Mouse (Mus musculus) heart, postnatal 0 days (tissue): ENCODE data around the gene Ankrd22. TPM values are rescaled to one million over a fixed set of nuclear protein-coding genes. Genes with fewer than 3 reads are reported as not detected.
A peak's percentile ranks its signal among the peaks of the same experiment; 100 is the strongest.

ENCODE experiments used
- ATAC-seq: fragments of 200-750 bp; cut with Nextera tagmentation; 2 replicates; pipeline ENCODE4 v1.8.0; 2017; ENCODE audit warnings: low read depth, moderate number of reproducible peaks, moderate library complexity; ENCODE audit not compliant: insufficient read depth
- DNase-seq: peaks from one replicate; pipeline ENCODE4 v3.0.0-alpha.2; 2016; ENCODE audit warnings: low spot score
- H3K27ac ChIP-seq: fragments of 300-500 bp; sonication (generic); 2 replicates; pipeline ENCODE4 v1.5.1; 2014; ENCODE audit warnings: low read depth, mild to moderate bottlenecking
- H3K27me3 ChIP-seq: fragments of 300-500 bp; sonication (generic); 2 replicates; pipeline ENCODE4 v1.6.1; 2014; ENCODE audit warnings: low read length, mixed read lengths; ENCODE audit not compliant: control insufficient read depth, insufficient read depth
- H3K36me3 ChIP-seq: fragments of 300-500 bp; sonication (generic); replicated peaks from 2 replicates; pipeline ENCODE4 v1.6.1; 2014; ENCODE audit warnings: low read length, mixed read lengths; ENCODE audit not compliant: control insufficient read depth, insufficient read depth
- H3K4me1 ChIP-seq: fragments of 300-500 bp; sonication (generic); 2 replicates; pipeline ENCODE4 v1.6.1; 2014; ENCODE audit warnings: antibody characterized with exemption; ENCODE audit not compliant: control insufficient read depth, insufficient read depth
- H3K4me2 ChIP-seq: fragments of 300-500 bp; sonication (generic); 2 replicates; pipeline ENCODE4 v1.6.1; 2014; ENCODE audit warnings: low read depth, mild to moderate bottlenecking, low read length, moderate library complexity
- H3K4me3 ChIP-seq: fragments of 300-500 bp; sonication (generic); 2 replicates; pipeline ENCODE4 v1.5.1; 2014; ENCODE audit warnings: low read depth, low read length
- H3K9ac ChIP-seq: fragments of 300-500 bp; sonication (generic); replicated peaks from 2 replicates; pipeline ENCODE4 v1.6.1; 2014; ENCODE audit warnings: low read depth, low read length, mixed read lengths
- H3K9me3 ChIP-seq: fragments of 300-500 bp; sonication (generic); replicated peaks from 2 replicates; pipeline ENCODE4 v1.6.1; 2016; ENCODE audit warnings: low read length; ENCODE audit not compliant: control insufficient read depth
- CTCF ChIP-seq: IDR thresholded peaks from 2 replicates; pipeline ENCODE4 v1.5.1; 2016; ENCODE audit warnings: antibody characterized with exemption, control low read depth, low read depth
- EP300 ChIP-seq: IDR thresholded peaks from 2 replicates; pipeline ENCODE4 v1.6.1; 2016; ENCODE audit warnings: antibody characterized with exemption, low read depth
- WGBS: fragments of 180-500 bp; shearing (Covaris S2); extraction: QIAGEN DNeasy Blood & Tissue Kit; methylation state at CpG from one replicate; pipeline ENCODE4 v1.1.7; 2014; 5-methylcytosine and 5-hydroxymethylcytosine counted together
- polyA plus RNA-seq: library from polyadenylated mRNA; unstranded; fragments of >200 nt; fragmentation: Nextera tagmentation; extraction: Ambion mirVana; gene quantifications from 2 replicates; pipeline ENCODE4 v1.2.1, GENCODE M21; 2015
- total RNA-seq: library from RNA; depleted of rRNA; stranded (reverse); fragments of >200 nt; gene quantifications from 2 replicates; pipeline ENCODE4 v1.2.3, GENCODE M21; 2014; ENCODE audit warnings: low replicate concordance

Ankrd22 gene
- total and polyA plus RNA-seq, 2 experiments from 2014 or later: 0.34 TPM; not detected in 1

GRCm38 (mm10) chr19:34180316-34180715 is 14.5 kb upstream of the Ankrd22 start:
- 68% methylated on average over 2 of the region's 2 CpGs for WGBS

GRCm38 (mm10) chr19:34179136-34179535 is 13.3 kb upstream of the Ankrd22 start:
- H3K4me2 ChIP-seq: no peak overlapping the region
- DNase-seq (no peak), ATAC-seq (no peak)
- no peak overlapping the region for H3K4me3 ChIP-seq
- H3K4me1 ChIP-seq: 0 out of 2 replicates have a peak, but pooled peaks cover 1% of the 10 kb centered on the region
- WGBS: 78% methylated on average over 4 of the region's 4 CpGs
- no peak overlapping the region for H3K9ac ChIP-seq
- TF ChIP-seq CTCF (no peak), EP300 (no peak)
- H3K9me3 ChIP-seq: no peaks in the 10 kb centered on the region
- no peaks in the 10 kb centered on the region for H3K36me3 ChIP-seq
- H3K27ac ChIP-seq: no peak overlapping the region
- H3K27me3 ChIP-seq: no peaks in the 10 kb centered on the region

More at GRCm38 (mm10) chr19:34180316-34180715, 14.5 kb upstream of the Ankrd22 start:
- TF ChIP-seq CTCF (no peak), EP300 (no peak)
- no peaks in the 10 kb centered on the region for H3K9me3 ChIP-seq
- no peak overlapping the region for H3K4me3 ChIP-seq
- H3K4me1 ChIP-seq: no peaks in the 10 kb centered on the region
- H3K36me3 ChIP-seq: no peaks in the 10 kb centered on the region
- H3K27me3 ChIP-seq: no peaks in the 10 kb centered on the region
- no peak overlapping the region for H3K9ac ChIP-seq
- H3K27ac ChIP-seq: no peak overlapping the region
- H3K4me2 ChIP-seq: no peak overlapping the region
- DNase-seq: no peak
- no peak for ATAC-seq

DNA sequence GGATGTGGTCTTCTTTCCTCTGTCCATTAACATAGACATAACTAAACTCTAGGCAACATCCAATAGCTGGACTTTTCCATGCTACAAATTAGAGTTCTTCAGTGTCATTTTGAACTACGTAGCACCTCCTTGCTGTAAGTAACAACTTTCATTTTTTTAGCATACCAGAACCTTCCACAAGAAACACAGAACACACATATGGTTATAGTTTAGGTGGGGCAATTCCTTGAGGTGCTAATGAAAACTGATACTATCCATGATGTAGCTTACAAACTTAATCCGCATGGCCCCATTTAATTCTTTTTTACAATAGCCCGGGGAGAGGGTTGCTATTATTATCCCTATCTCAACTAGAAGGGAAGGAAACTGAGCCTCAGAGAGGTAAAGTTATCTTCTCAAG is 8.2 kb upstream of the Ankrd22 start:
- no peak overlapping the region for H3K9ac ChIP-seq
- no peaks in the 10 kb centered on the region for H3K36me3 ChIP-seq
- H3K4me1 ChIP-seq: 0 out of 2 replicates have a peak, but pooled peaks cover 5% of the 10 kb centered on the region
- ATAC-seq: no peak
- H3K4me3 ChIP-seq: no peak overlapping the region
- no peaks in the 10 kb centered on the region for H3K27me3 ChIP-seq
- no peak for TF ChIP-seq CTCF
- no peak for TF ChIP-seq EP300
- no peak for DNase-seq
- H3K27ac ChIP-seq: no peak overlapping the region
- 35% methylated on average over 3 of the region's 3 CpGs for WGBS
- H3K9me3 ChIP-seq: no peaks in the 10 kb centered on the region
- H3K4me2 ChIP-seq: no peak overlapping the region

GRCm38 (mm10) chr19:34171167-34171566 is 5.3 kb upstream of the Ankrd22 start:
- H3K9me3 ChIP-seq: no peaks in the 10 kb centered on the region
- no peak overlapping the region for H3K4me3 ChIP-seq
- no peak overlapping the region for H3K27ac ChIP-seq
- 43% methylated on average over 3 of the region's 3 CpGs for WGBS
- TF ChIP-seq EP300 (no peak), CTCF (no peak)
- ATAC-seq (no peak), DNase-seq (no peak)
- 0 out of 2 replicates have a peak, but pooled peaks cover 5% of the 10 kb centered on the region for H3K4me1 ChIP-seq
- no peak overlapping the region for H3K4me2 ChIP-seq
- H3K27me3 ChIP-seq: no peaks in the 10 kb centered on the region
- no peaks in the 10 kb centered on the region for H3K36me3 ChIP-seq
- no peak overlapping the region for H3K9ac ChIP-seq

- no peak for TF ChIP-seq CTCF
- no peak for TF ChIP-seq EP300
- Histone ChIP-seq H3K9ac (no peak overlapping the region), H3K4me2 (no peak overlapping the region), H3K4me3 (no peak overlapping the region), H3K4me1 (0 out of 2 replicates have a peak, but pooled peaks cover 4% of the 10 kb centered on the region), H3K36me3 (no peaks in the 10 kb centered on the region), H3K27ac (no peak overlapping the region), H3K9me3 (no peaks in the 10 kb centered on the region), H3K27me3 (no peaks in the 10 kb centered on the region)
- DNase-seq (no peak), ATAC-seq (no peak)
These were observed 3.3 kb upstream of the Ankrd22 start for GRCm38 (mm10) chr19:34169121-34169520.

DNA sequence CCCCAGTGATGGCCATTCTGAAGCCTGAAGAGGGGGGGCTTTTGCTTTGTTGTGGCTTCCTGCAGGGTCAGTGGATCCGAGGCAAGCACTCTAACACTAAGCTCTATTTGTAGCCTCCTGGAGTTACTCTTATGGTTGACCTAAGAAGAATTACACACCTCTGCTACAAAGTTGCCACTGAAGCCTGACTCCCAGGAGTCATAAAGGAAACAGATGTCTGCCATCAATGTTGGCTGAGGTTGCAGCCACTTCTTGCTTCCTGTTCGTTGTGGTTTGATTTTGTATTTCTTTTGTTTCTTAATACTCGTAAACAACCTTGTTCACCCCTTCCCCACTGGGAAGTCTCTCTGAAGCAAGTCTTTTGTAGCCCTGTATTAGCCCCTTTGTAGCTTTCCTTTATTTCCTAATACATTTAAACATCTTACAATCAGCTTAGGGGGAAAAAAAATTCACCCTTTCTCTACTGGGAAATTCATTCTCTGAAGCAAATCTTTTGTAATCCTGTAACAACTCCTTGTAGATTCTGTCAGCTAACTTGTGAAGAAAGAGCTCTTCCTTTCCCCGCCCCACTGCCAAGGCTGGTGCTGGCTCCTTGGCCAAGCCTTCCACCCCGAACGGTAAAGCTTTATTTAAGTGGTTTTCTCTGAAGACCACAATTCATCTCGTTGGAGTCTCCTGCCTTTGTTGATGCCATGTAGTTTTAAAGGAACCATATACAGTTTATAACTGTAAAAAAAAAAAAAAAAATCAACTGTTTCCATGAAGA is 2.2 kb upstream of the Ankrd22 start:
- 53% methylated on average over 7 of the region's 7 CpGs for WGBS

More for the DNA sequence above, 2.2 kb upstream of the Ankrd22 start:
- Histone ChIP-seq H3K9me3 (no peaks in the 10 kb centered on the region), H3K4me3 (no peak overlapping the region), H3K9ac (no peak overlapping the region), H3K36me3 (no peaks in the 10 kb centered on the region), H3K4me1 (no peaks in the 10 kb centered on the region), H3K4me2 (no peak overlapping the region), H3K27ac (peak overlapping the region; percentile 16; the same call in 1 of the 2 replicates), H3K27me3 (no peaks in the 10 kb centered on the region)
- ATAC-seq (no peak), DNase-seq (no peak)
- TF ChIP-seq CTCF (no peak), EP300 (no peak)
